Mouse (Mus musculus) heart, embryonic 10.5 days (tissue): Measurements from ENCODE around the gene Eno1. TPM values are rescaled to one million over a fixed set of nuclear protein-coding genes. Genes with fewer than 3 reads are reported as not detected.
"Not testable (repeated sequence)": the region's sequence is repeated elsewhere in the genome, so short reads cannot be mapped to it uniquely, and the experiment has no call there.

Experiments
- DNase-seq: peaks from one replicate; pipeline ENCODE4 v3.0.0-alpha.2; 2017; ENCODE audit warnings: low spot score
- H3K27ac ChIP-seq: fragments of 300-500 bp; sonication (generic); 2 replicates; pipeline ENCODE4 v1.5.1; 2016; ENCODE audit warnings: mild to moderate bottlenecking
- H3K27me3 ChIP-seq: fragments of 300-500 bp; sonication (generic); 2 replicates; pipeline ENCODE4 v1.6.1; 2016; ENCODE audit warnings: mild to moderate bottlenecking; ENCODE audit not compliant: poor library complexity, insufficient read depth, severe bottlenecking
- H3K36me3 ChIP-seq: fragments of 300-500 bp; sonication (generic); 2 replicates; pipeline ENCODE4 v1.6.1; 2016; ENCODE audit warnings: mild to moderate bottlenecking, moderate library complexity
- H3K4me1 ChIP-seq: fragments of 300-500 bp; sonication (generic); 2 replicates; pipeline ENCODE4 v1.6.1; 2016; ENCODE audit warnings: mild to moderate bottlenecking
- H3K4me3 ChIP-seq: fragments of 300-500 bp; sonication (generic); 2 replicates; pipeline ENCODE4 v1.5.1; 2016; ENCODE audit warnings: mild to moderate bottlenecking, moderate library complexity
- H3K9me3 ChIP-seq: fragments of 300-500 bp; sonication (generic); 2 replicates; pipeline ENCODE4 v1.6.1; 2016; ENCODE audit warnings: mild to moderate bottlenecking, moderate library complexity
- WGBS: fragments of 180-500 bp; shearing (Covaris S2); methylation state at CpG from one replicate; pipeline ENCODE4 v1.1.7; 2016; 5-methylcytosine and 5-hydroxymethylcytosine counted together
- polyA plus RNA-seq: library from polyadenylated mRNA; unstranded; fragments of >200 nt; fragmentation: Nextera tagmentation; extraction: Ambion mirVana; gene quantifications from 2 replicates; pipeline ENCODE4 v1.2.1, GENCODE M21; 2016

Eno1 gene
- polyA plus RNA-seq, 1 experiment from 2014 or later, result 3,587 TPM

- Histone ChIP-seq H3K4me3 (no peak overlapping the region), H3K27me3 (no peaks in the 10 kb centered on the region), H3K36me3 (peaks cover 39% of the 10 kb centered on the region), H3K9me3 (no peaks in the 10 kb centered on the region), H3K4me1 (peaks cover 18% of the 10 kb centered on the region), H3K27ac (no peak overlapping the region)
- 89% methylated on average over 8 of the region's 8 CpGs for WGBS
- DNase-seq, result no peak
Observed at GRCm38 (mm10) chr4:150262301-150262700, 25.8 kb downstream of the Eno1 start.

GRCm38 (mm10) chr4:150264903-150265302 lies 28.4 kb downstream of the Eno1 start:
- H3K36me3 ChIP-seq, result peaks cover 28% of the 10 kb centered on the region
- 46% methylated on average over 7 of the region's 7 CpGs for WGBS
- no peak overlapping the region for H3K27ac ChIP-seq
- no peak for DNase-seq
- no peaks in the 10 kb centered on the region for H3K9me3 ChIP-seq
- no peak overlapping the region for H3K4me3 ChIP-seq
- peaks cover 16% of the 10 kb centered on the region for H3K4me1 ChIP-seq
- no peaks in the 10 kb centered on the region for H3K27me3 ChIP-seq

GRCm38 (mm10) chr4:150265471-150265870 lies 28.9 kb downstream of the Eno1 start:
- Histone ChIP-seq H3K27ac (no peak overlapping the region), H3K9me3 (no peaks in the 10 kb centered on the region), H3K4me1 (peaks cover 21% of the 10 kb centered on the region), H3K4me3 (no peak overlapping the region), H3K36me3 (peaks cover 28% of the 10 kb centered on the region), H3K27me3 (no peaks in the 10 kb centered on the region)
- no peak for DNase-seq
- WGBS, result 65% methylated on average over 5 of the region's 5 CpGs

GRCm38 (mm10) chr4:150266655-150267223 lies 30.2 kb downstream of the Eno1 start:
- Histone ChIP-seq H3K9me3 (no peaks in the 10 kb centered on the region), H3K27me3 (no peaks in the 10 kb centered on the region), H3K36me3 (peaks cover 28% of the 10 kb centered on the region), H3K4me3 (no peak overlapping the region), H3K27ac (no peak overlapping the region), H3K4me1 (peaks cover 26% of the 10 kb centered on the region)
- 80% methylated on average over 21 of the region's 21 CpGs for WGBS
- no peak for DNase-seq

GRCm38 (mm10) chr4:150268674-150269653 lies 32.4 kb downstream of the Eno1 start:
- no peak overlapping the region for H3K4me3 ChIP-seq
- H3K36me3 ChIP-seq, result peaks cover 15% of the 10 kb centered on the region
- peaks cover 43% of the 10 kb centered on the region for H3K4me1 ChIP-seq
- WGBS, result 83% methylated on average over 33 of the region's 33 CpGs
- no peaks in the 10 kb centered on the region for H3K9me3 ChIP-seq
- H3K27me3 ChIP-seq, result no peaks in the 10 kb centered on the region
- peak overlapping the region; percentile 82 for H3K27ac ChIP-seq
- DNase-seq, result no peak

GRCm38 (mm10) chr4:150269679-150270078 lies 33.2 kb downstream of the Eno1 start:
- Histone ChIP-seq H3K36me3 (peaks cover 9% of the 10 kb centered on the region), H3K27me3 (no peaks in the 10 kb centered on the region), H3K9me3 (no peaks in the 10 kb centered on the region), H3K4me3 (no peak overlapping the region), H3K4me1 (peaks cover 43% of the 10 kb centered on the region), H3K27ac (peak overlapping the region; percentile 82)
- WGBS, result 25% methylated on average over 7 of the region's 7 CpGs
- no peak for DNase-seq

GRCm38 (mm10) chr4:150270718-150271117 lies 34.2 kb downstream of the Eno1 start:
- peaks cover 40% of the 10 kb centered on the region for H3K4me1 ChIP-seq
- not testable (repeated sequence) for H3K9me3 ChIP-seq, H3K27me3 ChIP-seq, H3K27ac ChIP-seq, H3K4me3 ChIP-seq, H3K36me3 ChIP-seq, DNase-seq
- 77% methylated on average over 4 of the region's 4 CpGs for WGBS

GRCm38 (mm10) chr4:150272725-150273124 lies 36.2 kb downstream of the Eno1 start:
- Histone ChIP-seq H3K4me3 (no peak overlapping the region), H3K36me3 (no peaks in the 10 kb centered on the region), H3K27me3 (no peaks in the 10 kb centered on the region), H3K9me3 (no peaks in the 10 kb centered on the region), H3K27ac (peak overlapping the region; percentile 50), H3K4me1 (peaks cover 40% of the 10 kb centered on the region)
- WGBS, result 29% methylated on average over 9 of the region's 9 CpGs
- no peak for DNase-seq

GRCm38 (mm10) chr4:150275531-150275930 lies 39.0 kb downstream of the Eno1 start:
- Histone ChIP-seq H3K27me3 (no peaks in the 10 kb centered on the region), H3K36me3 (no peaks in the 10 kb centered on the region), H3K4me1 (peaks cover 26% of the 10 kb centered on the region), H3K27ac (no peak overlapping the region), H3K4me3 (no peak overlapping the region), H3K9me3 (no peaks in the 10 kb centered on the region)
- WGBS, result 79% methylated on average over 5 of the region's 5 CpGs
- no peak for DNase-seq

GRCm38 (mm10) chr4:150279336-150279735 lies 42.8 kb downstream of the Eno1 start:
- not testable (repeated sequence) for H3K27ac ChIP-seq, H3K27me3 ChIP-seq, H3K36me3 ChIP-seq, DNase-seq, H3K9me3 ChIP-seq, H3K4me3 ChIP-seq
- H3K4me1 ChIP-seq, result peaks cover 21% of the 10 kb centered on the region
- WGBS, result 83% methylated on average over 7 of the region's 7 CpGs

GRCm38 (mm10) chr4:150280002-150280401 lies 43.5 kb downstream of the Eno1 start:
- Histone ChIP-seq H3K4me3 (no peak overlapping the region), H3K27me3 (no peaks in the 10 kb centered on the region), H3K9me3 (no peaks in the 10 kb centered on the region), H3K4me1 (peaks cover 21% of the 10 kb centered on the region), H3K27ac (peak overlapping the region; percentile 99; the same call in 1 of the 2 replicates), H3K36me3 (no peaks in the 10 kb centered on the region)
- WGBS, result 81% methylated on average over 2 of the region's 2 CpGs
- no peak for DNase-seq

GRCm38 (mm10) chr4:150280459-150280858 lies 43.9 kb downstream of the Eno1 start:
- WGBS, result 48% methylated on average over 4 of the region's 4 CpGs
- Histone ChIP-seq H3K4me1 (peaks cover 21% of the 10 kb centered on the region), H3K36me3 (no peaks in the 10 kb centered on the region), H3K27me3 (no peaks in the 10 kb centered on the region), H3K27ac (peak overlapping the region; percentile 99), H3K4me3 (peak overlapping the region; percentile 99; the same call in 1 of the 2 replicates), H3K9me3 (no peaks in the 10 kb centered on the region)
- no peak for DNase-seq

- no peaks in the 10 kb centered on the region for H3K9me3 ChIP-seq
- H3K4me1 ChIP-seq, result peaks cover 21% of the 10 kb centered on the region
- peak within 1 kb of the TSS; percentile 99 for H3K27ac ChIP-seq
- H3K4me3 ChIP-seq, result peak within 1 kb of the TSS; percentile 99
- no peaks in the 10 kb centered on the region for H3K27me3 ChIP-seq
- WGBS, result under 1% methylated on average over 59 of the region's 60 CpGs
- no peaks in the 10 kb centered on the region for H3K36me3 ChIP-seq
- DNase-seq, result peak; percentile 98
Observed at GRCm38 (mm10) chr4:150281018-150281761, 44.7 kb downstream of the Eno1 start, which contains the start of gene Rere. TSS of gene Rere (plus strand) at chr4:150281646.
